Mouse (Mus musculus): ENCODE measurements around the gene Bmp2k. TPM values are rescaled to one million over a fixed set of nuclear protein-coding genes. Genes with fewer than 3 reads are reported as not detected.

Gene Bmp2k
- polyA plus RNA-seq, 1 experiment from 2014 or later: 9.2 TPM

GRCm38 (mm10) chr5:97046680-97047079, 49.2 kb downstream of the Bmp2k start:
- Histone ChIP-seq H3K36me3 (replicated peaks) (peaks cover 8% of the 10 kb centered on the region), H3K9ac (no peak overlapping the region), H3K27ac (no peak overlapping the region), H3K4me3 (replicated peaks) (no peak overlapping the region), H3K4me2 (no peak overlapping the region), H3K4me1 (no peaks in the 10 kb centered on the region), H3K9me3 (no peaks in the 10 kb centered on the region), H3K27me3 (no peaks in the 10 kb centered on the region)
- 93% methylated on average over 10 of the region's 10 CpGs for WGBS
- no peak for ATAC-seq (ENCODE audit: low FRiP score)

GRCm38 (mm10) chr5:97048905-97049304, 51.4 kb downstream of the Bmp2k start:
- ATAC-seq (ENCODE audit: low FRiP score): no peak
- Histone ChIP-seq H3K4me1 (no peaks in the 10 kb centered on the region), H3K4me2 (no peak overlapping the region), H3K27me3 (no peaks in the 10 kb centered on the region), H3K27ac (no peak overlapping the region), H3K9me3 (no peaks in the 10 kb centered on the region), H3K4me3 (replicated peaks) (no peak overlapping the region), H3K36me3 (replicated peaks) (peaks cover 8% of the 10 kb centered on the region), H3K9ac (no peak overlapping the region)
- WGBS: 94% methylated on average over 5 of the region's 5 CpGs

GRCm38 (mm10) chr5:97054166-97054565, 56.7 kb downstream of the Bmp2k start:
- ATAC-seq (ENCODE audit: low FRiP score): no peak
- Histone ChIP-seq H3K4me1 (no peaks in the 10 kb centered on the region), H3K36me3 (replicated peaks) (peaks cover 6% of the 10 kb centered on the region; the same call in 1 of the 2 replicates), H3K4me2 (no peak overlapping the region), H3K9ac (no peak overlapping the region), H3K27ac (no peak overlapping the region), H3K9me3 (no peaks in the 10 kb centered on the region), H3K4me3 (replicated peaks) (no peak overlapping the region), H3K27me3 (no peaks in the 10 kb centered on the region)
- WGBS: 91% methylated on average over 5 of the region's 5 CpGs

GRCm38 (mm10) chr5:97054801-97055200, 57.3 kb downstream of the Bmp2k start:
- H3K4me2 ChIP-seq: no peak overlapping the region
- H3K36me3 ChIP-seq (replicated peaks): peaks cover 6% of the 10 kb centered on the region; the same call in 1 of the 2 replicates
- no peak overlapping the region for H3K4me3 ChIP-seq (replicated peaks)
- no peaks in the 10 kb centered on the region for H3K27me3 ChIP-seq
- H3K27ac ChIP-seq: no peak overlapping the region
- H3K9me3 ChIP-seq: no peaks in the 10 kb centered on the region
- 0 out of 2 replicates have a peak, but pooled peaks have one; percentile 11 for ATAC-seq (ENCODE audit: low FRiP score)
- no peak overlapping the region for H3K9ac ChIP-seq
- WGBS: 84% methylated on average over 10 of the region's 10 CpGs
- no peaks in the 10 kb centered on the region for H3K4me1 ChIP-seq

GRCm38 (mm10) chr5:97055511-97056068, 58.1 kb downstream of the Bmp2k start:
- H3K4me2 ChIP-seq: no peak overlapping the region
- H3K36me3 ChIP-seq (replicated peaks): peaks cover 3% of the 10 kb centered on the region; the same call in 1 of the 2 replicates
- H3K4me3 ChIP-seq (replicated peaks): no peak overlapping the region
- no peaks in the 10 kb centered on the region for H3K4me1 ChIP-seq
- H3K9ac ChIP-seq: no peak overlapping the region
- H3K9me3 ChIP-seq: no peaks in the 10 kb centered on the region
- no peaks in the 10 kb centered on the region for H3K27me3 ChIP-seq
- no peak overlapping the region for H3K27ac ChIP-seq
- 22% methylated on average over 1 of the region's 1 CpGs for WGBS
- 0 out of 2 replicates have a peak, but pooled peaks have one; percentile 49 for ATAC-seq (ENCODE audit: low FRiP score)

- no peaks in the 10 kb centered on the region for H3K27me3 ChIP-seq
- no peaks in the 10 kb centered on the region for H3K9me3 ChIP-seq
- H3K9ac ChIP-seq: no peak overlapping the region
- H3K36me3 ChIP-seq (replicated peaks): 0 out of 2 replicates have a peak, but pooled peaks cover 3% of the 10 kb centered on the region
- no peak overlapping the region for H3K27ac ChIP-seq
- H3K4me2 ChIP-seq: no peak overlapping the region
- H3K4me1 ChIP-seq: no peaks in the 10 kb centered on the region
- H3K4me3 ChIP-seq (replicated peaks): no peak overlapping the region
- 85% methylated on average over 3 of the region's 3 CpGs for WGBS
- ATAC-seq (ENCODE audit: low FRiP score): no peak
Measured at GRCm38 (mm10) chr5:97056359-97056758, 58.9 kb downstream of the Bmp2k start.

- Histone ChIP-seq H3K27ac (no peak overlapping the region), H3K36me3 (replicated peaks) (0 out of 2 replicates have a peak, but pooled peaks cover 3% of the 10 kb centered on the region), H3K4me1 (no peaks in the 10 kb centered on the region), H3K27me3 (no peaks in the 10 kb centered on the region), H3K4me3 (replicated peaks) (no peak overlapping the region), H3K9me3 (no peaks in the 10 kb centered on the region), H3K4me2 (no peak overlapping the region), H3K9ac (no peak overlapping the region)
- no peak for ATAC-seq (ENCODE audit: low FRiP score)
- 90% methylated on average over 12 of the region's 12 CpGs for WGBS
Measured at GRCm38 (mm10) chr5:97056791-97057450, 59.4 kb downstream of the Bmp2k start.

GRCm38 (mm10) chr5:97060864-97061263, 63.4 kb downstream of the Bmp2k start:
- H3K4me1 ChIP-seq: no peaks in the 10 kb centered on the region
- H3K4me2 ChIP-seq: no peak overlapping the region
- peaks cover 22% of the 10 kb centered on the region for H3K36me3 ChIP-seq (replicated peaks)
- no peak overlapping the region for H3K27ac ChIP-seq
- no peaks in the 10 kb centered on the region for H3K27me3 ChIP-seq
- H3K9me3 ChIP-seq: no peaks in the 10 kb centered on the region
- no peak overlapping the region for H3K9ac ChIP-seq
- no peak overlapping the region for H3K4me3 ChIP-seq (replicated peaks)
- no peak for ATAC-seq (ENCODE audit: low FRiP score)
- WGBS: 67% methylated on average over 3 of the region's 3 CpGs

GRCm38 (mm10) chr5:97062041-97062440, 64.6 kb downstream of the Bmp2k start:
- Histone ChIP-seq H3K27ac (no peak overlapping the region), H3K9me3 (no peaks in the 10 kb centered on the region), H3K36me3 (replicated peaks) (peaks cover 24% of the 10 kb centered on the region), H3K27me3 (no peaks in the 10 kb centered on the region), H3K4me1 (no peaks in the 10 kb centered on the region), H3K9ac (no peak overlapping the region), H3K4me3 (replicated peaks) (no peak overlapping the region), H3K4me2 (no peak overlapping the region)
- 82% methylated on average over 1 of the region's 1 CpGs for WGBS
- no peak for ATAC-seq (ENCODE audit: low FRiP score)

- WGBS: 92% methylated on average over 4 of the region's 4 CpGs
- H3K36me3 ChIP-seq (replicated peaks): peaks cover 25% of the 10 kb centered on the region
- ATAC-seq (ENCODE audit: low FRiP score): no peak
- H3K9me3 ChIP-seq: no peaks in the 10 kb centered on the region
- no peak overlapping the region for H3K27ac ChIP-seq
- H3K4me3 ChIP-seq (replicated peaks): no peak overlapping the region
- no peaks in the 10 kb centered on the region for H3K4me1 ChIP-seq
- no peaks in the 10 kb centered on the region for H3K27me3 ChIP-seq
- H3K9ac ChIP-seq: no peak overlapping the region
- no peak overlapping the region for H3K4me2 ChIP-seq
Measured at GRCm38 (mm10) chr5:97065746-97066145, 68.3 kb downstream of the Bmp2k start.

GRCm38 (mm10) chr5:97075476-97076151, 78.1 kb downstream of the Bmp2k start:
- Histone ChIP-seq H3K4me2 (no peak overlapping the region), H3K4me1 (peaks cover 4% of the 10 kb centered on the region; the same call in 1 of the 2 replicates), H3K9me3 (no peaks in the 10 kb centered on the region), H3K4me3 (replicated peaks) (no peak overlapping the region), H3K9ac (no peak overlapping the region), H3K36me3 (replicated peaks) (no peaks in the 10 kb centered on the region), H3K27me3 (no peaks in the 10 kb centered on the region), H3K27ac (no peak overlapping the region)
- no peak for ATAC-seq (ENCODE audit: low FRiP score)
- WGBS: 89% methylated on average over 11 of the region's 11 CpGs

- 97% methylated on average over 5 of the region's 5 CpGs for WGBS
- H3K4me3 ChIP-seq (replicated peaks): no peak overlapping the region
Measured at GRCm38 (mm10) chr5:97076167-97076566, 78.7 kb downstream of the Bmp2k start.

More at GRCm38 (mm10) chr5:97076167-97076566, 78.7 kb downstream of the Bmp2k start:
- Histone ChIP-seq H3K4me2 (no peak overlapping the region), H3K27ac (no peak overlapping the region), H3K36me3 (replicated peaks) (no peaks in the 10 kb centered on the region), H3K4me1 (peaks cover 4% of the 10 kb centered on the region; the same call in 1 of the 2 replicates), H3K9me3 (no peaks in the 10 kb centered on the region), H3K27me3 (no peaks in the 10 kb centered on the region), H3K9ac (no peak overlapping the region)
- no peak for ATAC-seq (ENCODE audit: low FRiP score)
